Mouse (Mus musculus): ENCODE data around the gene Cog3.
"Not testable (repeated sequence)": the region's sequence is repeated elsewhere in the genome, so short reads cannot be mapped to it uniquely, and the experiment has no call there.

DNA sequence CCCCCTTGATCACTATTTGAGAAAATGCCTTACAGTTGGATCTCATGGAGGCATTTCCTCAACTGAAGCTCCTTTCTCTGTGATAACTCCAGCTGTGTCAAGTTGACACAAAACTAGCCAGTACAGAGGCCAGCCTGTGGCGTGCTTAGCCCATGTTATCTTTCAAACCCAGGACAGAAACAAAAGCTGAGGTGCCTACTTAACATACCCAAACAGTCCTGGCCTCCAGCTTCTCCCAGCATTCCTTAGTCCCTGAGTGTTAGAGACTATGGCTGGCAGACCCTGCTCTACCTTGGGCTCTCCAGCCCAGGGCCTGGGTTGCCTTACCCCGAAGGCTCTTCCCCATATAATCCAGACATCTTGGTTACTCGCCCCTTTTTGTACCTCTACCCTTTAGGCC is 18.1 kb upstream of the Cog3 start:
- TF ChIP-seq POLR2A (IDR thresholded peaks at IDR 0.05; ENCODE audit: borderline replicate concordance, insufficient read depth, low read length); CTCF (IDR thresholded peaks at IDR 0.05; ENCODE audit: borderline replicate concordance, insufficient read depth, low read depth, low read length): not testable (repeated sequence)

All from cerebellum, adult 2 months (tissue).